Mouse (Mus musculus) CH12.LX (cell line): ENCODE results near the gene Syne1.

Experiments
- BHLHE40 ChIP-seq: IDR thresholded peaks from 2 replicates; pipeline ENCODE4 v1.6.1; 2011; ENCODE audit warnings: mild to moderate bottlenecking, low read depth, low read length, improper control_type of control experiment
- CTCF ChIP-seq, 2 experiments: IDR thresholded peaks in 1 of 2; conservative IDR thresholded peaks in 1 of 2; 2 replicates each; pipeline ENCODE4 v1.5.1; 2011 to 2012; ENCODE audit warnings: low read depth in 2 of 2, low read length in 2 of 2, improper control_type of control experiment in 1 of 2, inconsistent platforms in 1 of 2, mild to moderate bottlenecking in 1 of 2, moderate library complexity in 1 of 2
- E2F4 ChIP-seq: IDR thresholded peaks from 2 replicates; pipeline ENCODE4 v1.6.1; 2011; ENCODE audit warnings: low read depth, low read length, improper control_type of control experiment; ENCODE audit not compliant: insufficient replicate concordance
- EP300 ChIP-seq: IDR thresholded peaks from 2 replicates; pipeline ENCODE4 v1.6.1; 2011; ENCODE audit warnings: low read length, improper control_type of control experiment
- GABPA ChIP-seq: IDR thresholded peaks from 2 replicates; pipeline ENCODE4 v1.6.1; 2012; ENCODE audit warnings: low read depth, low read length, improper control_type of control experiment, inconsistent platforms; ENCODE audit not compliant: insufficient replicate concordance
- MYC ChIP-seq: IDR thresholded peaks from 2 replicates; pipeline ENCODE4 v1.6.1; 2011; ENCODE audit warnings: low read depth, mild to moderate bottlenecking, improper control_type of control experiment, low read length
- POLR2A ChIP-seq: IDR thresholded peaks from 2 replicates; pipeline ENCODE4 v1.6.1; 2011; ENCODE audit warnings: low read depth, mild to moderate bottlenecking, improper control_type of control experiment, low read length
- POLR2AphosphoS2 ChIP-seq: IDR thresholded peaks from 2 replicates; pipeline ENCODE4 v1.6.1; 2011; ENCODE audit warnings: low read depth, low read length, improper control_type of control experiment
- ZC3H11A ChIP-seq: IDR thresholded peaks from 2 replicates; pipeline ENCODE4 v1.6.1; 2012; ENCODE audit warnings: low read depth, mild to moderate bottlenecking, inconsistent platforms, low read length, improper control_type of control experiment
- ZNF384 ChIP-seq: IDR thresholded peaks from 2 replicates; pipeline ENCODE4 v1.6.1; 2012; ENCODE audit warnings: low read depth, low read length, improper control_type of control experiment, inconsistent platforms

GRCm38 (mm10) chr10:4983919-4984318 is 567.4 kb downstream of the Syne1 start:
- TF ChIP-seq CTCF (conservative IDR thresholded peaks at IDR 0.05 in 1 of 2, IDR thresholded peaks at IDR 0.05 in 1 of 2; ENCODE audit: low read depth in 2 of 2, low read length in 2 of 2) (no peak), GABPA (no peak), POLR2A (no peak), POLR2AphosphoS2 (no peak), ZNF384 (no peak), E2F4 (no peak), ZC3H11A (no peak), MYC (no peak), BHLHE40 (no peak), EP300 (no peak)
